In the genomic region with DNA sequence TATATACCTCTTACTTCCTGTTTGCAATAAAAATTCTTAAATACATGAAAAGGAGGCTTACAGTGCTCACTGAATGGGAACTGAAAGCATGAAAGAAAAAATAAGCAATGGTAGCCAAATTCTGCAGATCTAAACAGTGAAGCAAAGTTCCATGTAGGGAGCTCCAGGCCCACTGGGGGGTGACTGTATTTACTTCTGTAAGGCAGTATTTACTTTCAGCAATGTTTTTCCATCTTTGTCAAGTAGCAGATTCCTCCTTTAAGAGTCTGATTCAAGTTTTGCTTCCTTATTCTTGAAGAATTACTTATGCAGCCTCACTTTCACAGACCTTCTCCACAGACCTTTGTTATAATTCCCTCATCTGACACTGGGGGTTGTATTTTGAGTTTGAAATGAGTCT, we compare ENCODE assay signal across 27 mouse cellular contexts.
DNase-seq lines count a peak whose midpoint lies in the region; ATAC-seq lines count a peak whose summit lies in the region.
"Had no signal": no experiment of that assay in that cellular context is flagged by ENCODE, and none has a peak within 500 bp of the region (broad histone marks: within the 10 kb centered on the region; RNA-seq: fewer than 3 reads in every experiment).

No protein-coding gene starts in this region.

- H3K27me3 ChIP-seq in splenic B cell, adult 2 months (ENCODE audit: control insufficient read depth, insufficient read depth, low read length, poor library complexity, severe bottlenecking) = no peaks in the 10 kb centered on the region
- H3K27me3 ChIP-seq: forebrain, embryonic 13.5 days; heart, embryonic 12.5 days; heart, embryonic 15.5 days; hindbrain, embryonic 13.5 days had no signal

- DNase-seq in A20 (ENCODE audit: low read depth, low spot score) = peak; percentile 36
- DNase-seq in splenic B cell, adult 2 months (ENCODE audit: low read depth, low spot score) = peak; percentile 37
- DNase-seq in left cerebral cortex, postnatal 36 days (ENCODE audit: low spot score in 2 of 2) = no peak
- DNase-seq in right cerebral cortex, adult 2 months (ENCODE audit: low spot score in 2 of 2) = no peak
- no peak for DNase-seq in heart, adult 8-10 months (ENCODE audit: low spot score)
- DNase-seq: adrenal gland, adult 8-10 months; adrenal gland, postnatal 25 days; cerebellum, adult 11 months; cerebellum, adult 2 months; cerebellum, adult 9-11 months; cerebellum, postnatal 25 days; gastrocnemius, postnatal 10 days; gastrocnemius, postnatal 36 days; heart, adult 11 months; heart, postnatal 10 days; heart, postnatal 36 days had no signal

- intact Hi-C loops in left cerebral cortex, postnatal 36 days (cut with DNase I) = no loop called here

- H3K36me3 ChIP-seq in splenic B cell, adult 2 months (ENCODE audit: control insufficient read depth, insufficient read depth, low read length, poor library complexity, severe bottlenecking) = no peaks in the 10 kb centered on the region
- H3K36me3 ChIP-seq: forebrain, embryonic 10.5 days; heart, embryonic 12.5 days; heart, embryonic 15.5 days; hindbrain, embryonic 10.5 days; hindbrain, embryonic 13.5 days had no signal

- ATAC-seq in common myeloid progenitor, adult 5-6 weeks (replicated peaks; ENCODE audit: low read depth, poor library complexity, severe bottlenecking) = peak; percentile 73
- peak; percentile 77 for ATAC-seq in megakaryocyte, adult 5-6 weeks (ENCODE audit: poor library complexity, severe bottlenecking)
- ATAC-seq: activated CD4-positive, CD25-positive, alpha-beta regulatory T cell, adult 4 months; forebrain, embryonic 13.5 days; forebrain, embryonic 16.5 days; hindbrain, embryonic 16.5 days had no signal

Comparison
In these comparisons a context has a peak if more than half of its experiments do, and no peak if none do; other contexts are left out.
1. DNase-seq: peak in A20 (single experiment) and splenic B cell, adult 2 months (single experiment); none in left cerebral cortex, postnatal 36 days (0 of 2), right cerebral cortex, adult 2 months (0 of 2) and heart, adult 8-10 months (single experiment).